Mouse (Mus musculus) testis, postnatal 10 days (tissue): ENCODE measurements at regions not wholly inside any gene's neighbourhood (a gene's known extent, or its start where the extent isn't known, plus 50 kb on each side); places are given as distances from the start of the nearest gene placed in this dataset.
"Not testable (repeated sequence)": the region's sequence is repeated elsewhere in the genome, so short reads cannot be mapped to it uniquely, and the experiment has no call there.

Experiments
- DNase-seq: peaks from one replicate; pipeline ENCODE4 v3.0.0; 2021; ENCODE audit warnings: low spot score

GRCm38 (mm10) chr12:47163171-47163570, 344.4 kb upstream of the Nova1 start:
- no peak for DNase-seq

GRCm38 (mm10) chr12:47162624-47163151, 344.0 kb upstream of the Nova1 start:
- no peak for DNase-seq

GRCm38 (mm10) chr12:47160626-47161025, 341.9 kb upstream of the Nova1 start:
- no peak for DNase-seq

GRCm38 (mm10) chr12:47155916-47156315, 337.2 kb upstream of the Nova1 start:
- not testable (repeated sequence) for DNase-seq

- DNase-seq = no peak
These were observed 321.9 kb upstream of the Nova1 start for GRCm38 (mm10) chr12:47140677-47141076.

GRCm38 (mm10) chr12:47129821-47130220, 311.1 kb upstream of the Nova1 start:
- DNase-seq = no peak

GRCm38 (mm10) chr12:47128596-47128995, 309.9 kb upstream of the Nova1 start:
- no peak for DNase-seq

GRCm38 (mm10) chr12:47121426-47121825, 302.7 kb upstream of the Nova1 start:
- no peak for DNase-seq

GRCm38 (mm10) chr12:47117504-47117903, 298.8 kb upstream of the Nova1 start:
- DNase-seq = no peak

GRCm38 (mm10) chr12:47089234-47089633, 270.5 kb upstream of the Nova1 start:
- DNase-seq = no peak

- DNase-seq = no peak
These were observed 256.2 kb upstream of the Nova1 start for GRCm38 (mm10) chr12:47074961-47075360.

GRCm38 (mm10) chr12:47052474-47052873, 233.7 kb upstream of the Nova1 start:
- no peak for DNase-seq

GRCm38 (mm10) chr12:47020810-47021348, 202.2 kb upstream of the Nova1 start:
- no peak for DNase-seq

- DNase-seq = no peak
These were observed 173.6 kb upstream of the Nova1 start for GRCm38 (mm10) chr12:46992343-46992742.

- no peak for DNase-seq
These were observed 170.2 kb upstream of the Nova1 start for GRCm38 (mm10) chr12:46988972-46989371.

GRCm38 (mm10) chr12:46950223-46950779, 131.6 kb upstream of the Nova1 start:
- no peak for DNase-seq

GRCm38 (mm10) chr12:46945707-46946106, 127.0 kb upstream of the Nova1 start:
- no peak for DNase-seq

- DNase-seq = no peak
These were observed 112.4 kb upstream of the Nova1 start for GRCm38 (mm10) chr12:46931086-46931485.

GRCm38 (mm10) chr12:46917286-46917685, 98.6 kb upstream of the Nova1 start:
- DNase-seq = no peak

- DNase-seq = no peak
These were observed 59.4 kb upstream of the Nova1 start for GRCm38 (mm10) chr12:46878164-46878563.

GRCm38 (mm10) chr12:46870130-46870529, 51.4 kb upstream of the Nova1 start:
- no peak for DNase-seq
